ENCODE assay signal across 8 mouse cellular contexts in genomic region chr1:166049046-166049827, GRCm38 (mm10). TPM values are rescaled to one million over a fixed set of nuclear protein-coding genes. Genes with fewer than 3 reads are reported as not detected.
DNase-seq lines count a peak whose midpoint lies in the region; ATAC-seq and TF ChIP-seq lines count a peak whose summit lies in the region.

No protein-coding gene starts in this region.

- peaks cover 48% of the 10 kb centered on the region for H3K4me1 ChIP-seq in E14TG2a.4 (replicated peaks; ENCODE audit: low read depth, low read length)
- H3K4me1 ChIP-seq in forebrain, postnatal 0 days (ENCODE audit: insufficient read depth), result peaks cover 12% of the 10 kb centered on the region
- peaks cover 10% of the 10 kb centered on the region; the same call in 1 of the 2 replicates for H3K4me1 ChIP-seq in liver, postnatal 0 days (ENCODE audit: insufficient read depth)

- H3K9ac ChIP-seq in forebrain, postnatal 0 days, result peak overlapping the region; percentile 32
- H3K9ac ChIP-seq in liver, postnatal 0 days (replicated peaks), result no peak overlapping the region

- no peak for DNase-seq in gastrocnemius, adult 2 months
- no peak for DNase-seq in gastrocnemius, postnatal 25 days
- peak; percentile 36 for DNase-seq in forebrain, postnatal 0 days
- DNase-seq in liver, postnatal 0 days, result no peak
- peak; percentile 38 for DNase-seq in thymus, postnatal 0 days (ENCODE audit: low spot score)
- DNase-seq in kidney, adult 9 months, result no peak
- DNase-seq in layer of hippocampus, postnatal 36 days, result no peak

- ATAC-seq in forebrain, postnatal 0 days, result peak; percentile 81
- no peak for ATAC-seq in liver, postnatal 0 days

- no peak overlapping the region for H3K27ac ChIP-seq in gastrocnemius, adult 2 months
- H3K27ac ChIP-seq in forebrain, postnatal 0 days (ENCODE audit: low read depth, low read length), result 0 out of 2 replicates have a peak overlapping the region, but pooled peaks have one; percentile 5
- H3K27ac ChIP-seq in liver, postnatal 0 days (ENCODE audit: low read depth), result no peak overlapping the region

- intact Hi-C loops in gastrocnemius, adult 2 months (cut with DNase I), result no loop called here

- no peak for TF ChIP-seq CTCF in gastrocnemius, adult 2 months (IDR thresholded peaks at IDR 0.05)
- no peak for TF ChIP-seq CTCF in E14TG2a.4 (conservative IDR thresholded peaks at IDR 0.05; ENCODE audit: low read length)
- TF ChIP-seq CTCF in forebrain, postnatal 0 days (IDR thresholded peaks at IDR 0.05; ENCODE audit: low read depth), result no peak
- no peak for TF ChIP-seq CTCF in liver, postnatal 0 days (IDR thresholded peaks at IDR 0.05; ENCODE audit: low read depth)

- TF ChIP-seq EP300 in liver, postnatal 0 days (IDR thresholded peaks at IDR 0.05; ENCODE audit: low read depth), result no peak

- WGBS in forebrain, postnatal 0 days, result 16% methylated on average over 11 of the region's 11 CpGs
- 36% methylated on average over 11 of the region's 11 CpGs for WGBS in liver, postnatal 0 days (ENCODE audit: insufficient replicate concordance)

- H3K27me3 ChIP-seq in E14TG2a.4 (ENCODE audit: insufficient read depth, low read length), result peaks cover 79% of the 10 kb centered on the region
- H3K27me3 ChIP-seq in forebrain, postnatal 0 days (ENCODE audit: insufficient read depth, low read length), result 0 out of 2 replicates have a peak, but pooled peaks cover 11% of the 10 kb centered on the region
- peaks cover 9% of the 10 kb centered on the region; the same call in 1 of the 2 replicates for H3K27me3 ChIP-seq in liver, postnatal 0 days (ENCODE audit: insufficient read depth, low read length)

- H3K4me3 ChIP-seq in gastrocnemius, adult 2 months, result peak overlapping the region; percentile 72
- H3K4me3 ChIP-seq in E14TG2a.4 (replicated peaks; ENCODE audit: low read length), result peak overlapping the region; percentile 58
- peak overlapping the region; percentile 37 for H3K4me3 ChIP-seq in forebrain, postnatal 0 days (ENCODE audit: low read depth, low read length)
- peak overlapping the region; percentile 45 for H3K4me3 ChIP-seq in liver, postnatal 0 days (ENCODE audit: low read depth, low read length)

- no peaks in the 10 kb centered on the region for H3K9me3 ChIP-seq in E14TG2a.4 (ENCODE audit: low read length)
- H3K9me3 ChIP-seq in forebrain, postnatal 0 days (ENCODE audit: low read length), result no peaks in the 10 kb centered on the region
- H3K9me3 ChIP-seq in liver, postnatal 0 days (ENCODE audit: low read length), result no peaks in the 10 kb centered on the region

- H3K4me2 ChIP-seq in forebrain, postnatal 0 days (ENCODE audit: low read depth), result peak overlapping the region; percentile 87
- H3K4me2 ChIP-seq in liver, postnatal 0 days (ENCODE audit: low read depth, low read length), result peak overlapping the region; percentile 86

- H3K36me3 ChIP-seq in E14TG2a.4 (ENCODE audit: insufficient read depth, low read length), result no peaks in the 10 kb centered on the region
- no peaks in the 10 kb centered on the region for H3K36me3 ChIP-seq in forebrain, postnatal 0 days (ENCODE audit: insufficient read depth)
- no peaks in the 10 kb centered on the region for H3K36me3 ChIP-seq in liver, postnatal 0 days (replicated peaks; ENCODE audit: insufficient read depth, low read length)

RNA-seq across cellular contexts. Expression of gene Pou2f1, which starts 46.8 kb away (rescaled TPM):
- 1 to 10 TPM; 6.6 to 8.6 TPM for total RNA-seq in gastrocnemius, adult 2 months (2021)
- 1 to 10 TPM; 4.8 to 6.3 TPM for total RNA-seq in gastrocnemius, postnatal 25 days (2021)
- 14.3 and 22.2 TPM in 2 replicates for total RNA-seq in forebrain, postnatal 0 days (2014; rRNA removed)
- polyA plus RNA-seq in forebrain, postnatal 0 days (2015; fragmentation: Nextera tagmentation; extraction: Ambion mirVana), result 11.1 and 16.7 TPM in 2 replicates
- polyA plus RNA-seq in liver, postnatal 0 days (2015; fragmentation: Nextera tagmentation; extraction: Ambion mirVana), result 3.3 and 3.4 TPM in 2 replicates
- 11.4 and 15.7 TPM in 2 replicates for polyA plus RNA-seq in thymus, postnatal 0 days (2015; fragmentation: Nextera tagmentation; extraction: Ambion mirVana)
- total RNA-seq in layer of hippocampus, postnatal 36 days (2021), result 10 to 100 TPM; 16.8 to 18.1 TPM

Comparison
In these comparisons a context has a peak if more than half of its experiments do, and no peak if none do; other contexts are left out.
1. DNase-seq: peak in forebrain, postnatal 0 days (single experiment) and thymus, postnatal 0 days (single experiment); none in gastrocnemius, adult 2 months (single experiment), gastrocnemius, postnatal 25 days (single experiment), liver, postnatal 0 days (single experiment), kidney, adult 9 months (single experiment) and layer of hippocampus, postnatal 36 days (0 of 2).
2. Peak in every context shown above with its lines, with median percentiles within 50 percentile points of each other: H3K4me3 ChIP-seq.